Mouse (Mus musculus) embryo, embryonic 9.5 days (tissue): ENCODE data around the gene Olfr202.
"Not testable (repeated sequence)": the region's sequence is repeated elsewhere in the genome, so short reads cannot be mapped to it uniquely, and the experiment has no call there.

Source experiments
- DNase-seq: peaks from one replicate; pipeline ENCODE4 v3.0.0-alpha.2; 2017; ENCODE audit errors: extremely low spot score

Gene Olfr202

DNA sequence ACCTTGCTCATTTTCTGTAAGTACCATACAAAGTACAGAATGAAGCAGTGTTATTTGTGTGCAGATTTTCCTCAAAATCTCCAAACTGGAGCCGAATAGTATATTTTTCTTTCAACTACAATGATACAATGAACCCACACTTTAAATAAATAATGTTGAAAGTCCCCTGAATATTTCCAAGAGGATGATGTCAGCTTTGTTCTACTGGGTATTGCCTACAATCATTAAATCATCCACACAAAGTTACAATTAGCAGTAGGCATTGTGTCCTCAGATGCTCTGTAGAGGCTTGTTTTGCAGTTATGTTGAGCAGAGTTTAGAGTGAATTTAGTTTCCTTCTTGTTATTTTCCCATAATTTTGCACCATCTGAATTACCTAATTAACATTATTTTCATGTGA lies at the start of gene Olfr202:
Gene Olfr202 (minus strand): TSS at position 101 of the 400 bp plus-strand sequence.
- no peak for DNase-seq

DNA sequence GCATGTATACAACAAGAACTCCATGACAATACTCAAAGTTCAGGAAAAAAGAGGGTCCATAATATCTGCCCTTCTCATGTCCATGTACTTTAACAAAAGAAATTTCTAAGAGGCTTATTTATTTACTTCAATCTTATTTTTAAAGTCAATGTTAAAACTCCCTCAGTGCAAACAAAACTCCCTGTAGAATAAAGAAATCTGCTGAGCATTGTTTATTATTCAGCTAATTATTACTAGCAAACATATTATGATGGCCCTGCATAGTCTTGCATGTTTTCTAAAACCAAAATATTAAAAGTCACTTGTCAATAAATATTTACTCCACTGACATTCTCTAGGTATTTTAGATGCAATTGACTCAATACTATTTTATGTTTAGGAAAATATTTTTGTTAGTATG lies 44.4 kb upstream of the Olfr202 start, which contains the start of gene Olfr205:
Gene Olfr205 (minus strand): TSS at position 101 of the 400 bp plus-strand sequence.
- no peak for DNase-seq

DNA sequence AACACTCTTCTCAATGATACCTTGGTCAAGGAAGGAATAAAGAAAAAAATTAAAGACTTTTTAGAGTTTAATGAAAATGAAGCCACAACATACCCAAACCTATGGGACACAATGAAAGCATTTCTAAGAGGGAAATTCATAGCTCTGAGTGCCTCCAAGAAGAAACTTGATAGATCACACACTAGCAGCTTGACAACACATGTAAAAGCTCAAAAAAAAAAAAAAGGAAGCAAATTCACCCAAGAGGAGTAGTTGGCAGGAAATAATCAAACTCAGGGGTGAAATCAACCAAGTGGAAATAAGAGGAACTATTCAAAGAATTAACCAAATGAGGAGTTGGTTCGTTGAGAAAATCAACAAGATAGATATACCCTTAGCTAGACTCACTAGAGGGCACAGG lies 36.7 kb upstream of the Olfr202 start:
- not testable (repeated sequence) for DNase-seq

DNA sequence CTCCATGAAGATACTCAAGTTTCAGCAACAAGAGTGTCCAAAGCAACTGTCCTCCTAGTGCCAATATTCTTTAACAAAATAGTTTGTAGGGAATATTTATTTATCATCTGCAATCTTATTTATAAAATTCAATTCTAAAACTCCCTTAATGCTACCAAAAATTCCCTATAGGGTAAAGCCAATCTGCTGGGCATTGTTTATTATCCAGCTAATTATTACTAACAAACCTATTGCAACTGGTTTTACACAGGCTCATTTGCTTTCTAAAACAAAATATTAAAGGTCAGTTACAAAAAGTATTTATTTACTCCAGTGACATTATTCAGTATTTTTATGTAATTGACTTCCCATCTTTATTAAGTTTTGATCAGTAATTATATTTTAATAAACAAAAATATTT lies 31.6 kb upstream of the Olfr202 start, which contains the start of gene Olfr204:
Gene Olfr204 (minus strand): TSS at position 101 of the 400 bp plus-strand sequence.
- DNase-seq = no peak

DNA sequence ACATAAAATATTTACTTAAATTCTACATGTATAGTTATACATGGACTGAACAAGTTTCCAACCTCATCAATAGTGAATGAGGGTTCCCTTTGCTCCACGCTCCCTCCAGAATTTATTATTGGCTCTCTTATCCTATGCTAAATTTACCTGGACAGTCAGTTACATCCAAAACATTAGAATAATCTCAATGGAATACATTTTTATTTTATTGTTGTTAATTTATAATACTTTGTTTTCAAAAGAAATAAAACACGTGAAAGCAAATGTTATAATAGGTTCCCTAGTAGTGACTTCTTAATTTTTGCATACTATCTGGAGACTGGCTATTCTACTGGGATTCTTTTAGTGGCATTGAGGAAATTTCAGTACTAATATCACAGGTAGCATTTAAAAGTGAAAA lies 12.0 kb upstream of the Olfr202 start, which contains the start of gene Olfr203:
Gene Olfr203 (plus strand): TSS at position 301 of the 400 bp plus-strand sequence.
- no peak for DNase-seq

DNA sequence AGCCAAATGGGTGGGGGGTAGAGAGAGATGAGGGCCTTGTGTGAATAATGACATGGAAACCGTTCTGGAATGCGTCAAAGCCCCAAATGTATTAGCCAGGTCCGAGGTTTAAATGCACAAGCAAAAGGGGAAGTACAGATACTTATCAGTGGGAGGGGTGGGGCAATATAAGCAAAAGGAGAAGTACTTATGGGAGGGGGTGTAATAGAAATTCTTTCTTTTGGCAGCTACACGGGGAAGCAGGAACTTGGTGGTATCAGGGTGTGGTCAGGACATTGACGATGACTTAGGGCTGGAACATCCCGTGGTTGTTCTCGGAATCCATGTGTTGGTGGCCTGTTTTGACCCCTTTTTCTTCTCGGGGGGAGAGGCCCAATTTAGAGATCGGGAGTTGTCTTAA lies 983 bp upstream of the Olfr202 start:
- not testable (repeated sequence) for DNase-seq

DNA sequence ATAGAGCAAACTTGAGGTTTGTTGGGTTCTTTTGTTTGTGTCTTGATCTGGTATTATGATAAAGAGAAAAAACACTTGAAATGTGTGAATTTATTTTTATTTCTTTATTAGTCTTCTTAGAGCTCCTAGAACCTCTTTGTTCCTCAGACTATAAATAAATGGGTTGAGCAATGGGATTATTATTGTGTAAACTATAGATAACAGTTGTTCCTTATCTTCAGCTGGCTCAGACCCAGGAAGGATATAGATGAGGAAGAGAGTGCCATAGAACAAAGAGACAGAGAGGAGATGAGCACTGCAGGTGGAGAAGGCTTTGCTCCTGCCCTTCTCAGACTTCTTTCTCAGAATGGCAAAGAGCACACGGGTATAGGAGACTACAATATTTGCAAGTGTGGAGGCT lies 3.1 kb downstream of the Olfr202 start:
- DNase-seq = no peak

DNA sequence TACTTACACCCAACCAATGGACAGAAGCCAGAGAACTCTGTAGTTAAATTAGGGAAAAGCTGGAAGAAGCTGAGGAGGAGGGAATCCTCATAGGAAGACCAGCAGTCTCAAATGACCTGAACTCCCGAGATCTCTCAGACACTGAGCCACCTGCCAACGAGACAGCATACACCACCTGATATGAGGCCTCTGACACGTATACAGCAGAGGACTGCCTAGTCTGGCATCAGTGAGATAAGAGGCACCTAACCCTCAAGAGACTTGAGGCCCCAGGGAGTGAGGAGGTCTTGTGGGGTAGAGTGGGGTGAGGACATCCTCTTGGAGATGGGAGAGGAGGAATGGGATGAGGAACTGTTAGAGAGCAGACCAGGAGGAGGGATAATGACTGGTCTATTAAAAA lies 6.1 kb downstream of the Olfr202 start:
- no peak for DNase-seq

DNA sequence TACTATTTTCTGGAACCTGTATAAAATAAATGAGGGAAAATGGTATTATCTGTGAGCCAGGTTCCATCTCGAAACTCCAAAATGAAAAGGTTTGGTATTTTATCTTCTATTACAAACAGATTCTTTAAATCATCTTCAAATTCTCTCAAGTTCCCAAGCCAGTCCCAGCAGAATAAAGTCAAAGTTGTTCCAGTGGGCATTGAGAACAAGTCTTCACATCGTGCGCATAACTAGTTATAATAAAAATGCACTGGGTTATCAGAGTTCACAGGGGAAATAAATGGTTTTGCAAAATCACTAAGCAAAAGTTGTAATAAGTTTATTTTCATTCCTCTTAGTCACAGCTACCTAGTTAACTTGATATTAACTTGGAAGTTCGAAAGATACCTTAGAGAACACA lies 14.1 kb downstream of the Olfr202 start, which contains the start of gene Olfr201:
Gene Olfr201 (minus strand): TSS at position 101 of the 400 bp plus-strand sequence.
- not testable (repeated sequence) for DNase-seq

DNA sequence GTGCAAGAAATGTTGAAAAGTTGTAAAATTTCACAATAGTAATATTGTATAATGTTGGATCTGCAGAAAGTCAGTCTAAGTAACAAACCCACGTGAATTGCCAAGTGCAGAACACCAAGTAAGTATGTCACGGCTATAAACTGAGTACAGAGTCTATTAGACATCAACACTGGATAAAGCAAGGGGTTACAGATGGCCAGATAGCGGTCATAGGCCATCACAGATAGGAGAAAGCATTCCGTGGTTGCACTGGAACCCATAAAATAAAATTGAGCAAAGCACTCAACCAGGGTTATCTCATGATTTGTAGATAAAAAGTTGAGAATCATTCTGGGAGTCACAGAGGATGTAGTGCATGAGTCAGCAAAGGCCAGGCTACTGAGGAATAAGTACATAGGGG lies 17.5 kb downstream of the Olfr202 start:
- not testable (repeated sequence) for DNase-seq

DNA sequence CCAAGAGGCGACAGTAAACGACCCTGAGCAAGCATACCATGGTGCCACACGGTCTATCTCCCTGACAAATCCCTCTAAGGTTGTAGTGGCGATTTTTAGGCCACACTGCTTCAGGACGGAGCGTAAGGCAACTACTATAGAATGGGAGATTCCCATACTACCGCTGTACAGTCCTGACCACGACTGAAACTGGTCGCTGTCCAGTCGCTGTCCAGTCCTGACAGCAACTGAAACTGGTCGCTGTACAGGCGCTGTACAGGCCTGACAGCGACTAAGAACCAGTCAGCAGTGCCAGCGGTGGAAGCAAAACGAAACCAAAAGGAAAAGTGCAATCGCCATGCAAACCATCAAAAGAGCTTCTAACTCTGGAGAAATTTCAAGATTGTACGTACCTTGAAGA lies 36.9 kb downstream of the Olfr202 start:
- no peak for DNase-seq
